Mouse (Mus musculus): ENCODE results near the gene Pms2. TPM values are rescaled to one million over a fixed set of nuclear protein-coding genes. Genes with fewer than 3 reads are reported as not detected.
A peak's percentile ranks its signal among the peaks of the same experiment; 100 is the strongest.

Pms2 gene
- total RNA-seq, 2 experiments from 2014 or later, result 17.0 to 19.2 TPM

GRCm38 (mm10) chr5:143936156-143936555 is 26.4 kb downstream of the Pms2 start:
- DNase-seq (ENCODE audit: extremely low spot score in 1 of 2, low spot score in 2 of 2), result no peak
- no peak for TF ChIP-seq CTCF (IDR thresholded peaks at IDR 0.05)
- Histone ChIP-seq H3K4me3 (no peak overlapping the region), H3K27ac (no peak overlapping the region)
- intact Hi-C loops (cut with DNase I), result no loop called here

GRCm38 (mm10) chr5:143941588-143941987 is 31.8 kb downstream of the Pms2 start:
- TF ChIP-seq CTCF (IDR thresholded peaks at IDR 0.05), result no peak
- Histone ChIP-seq H3K4me3 (no peak overlapping the region), H3K27ac (no peak overlapping the region; the same call in 1 of the 2 replicates)
- DNase-seq (ENCODE audit: extremely low spot score in 1 of 2, low spot score in 2 of 2), result no peak
- intact Hi-C loops (cut with DNase I), result loop anchor here (5.0 kb wide), 1 partner anchor 141 kb away; no protein-coding TSS in a partner anchor

GRCm38 (mm10) chr5:143943231-143944125 is 33.7 kb downstream of the Pms2 start:
- H3K4me3 ChIP-seq, result no peak overlapping the region
- intact Hi-C loops (cut with DNase I), result loop anchor here (1.0 to 5.0 kb wide), 2 partner anchors 139 to 253 kb away; no protein-coding TSS in a partner anchor
- peak overlapping the region; percentile 89 for H3K27ac ChIP-seq

GRCm38 (mm10) chr5:143948361-143948760 is 38.6 kb downstream of the Pms2 start:
- no peak for DNase-seq (ENCODE audit: extremely low spot score in 1 of 2, low spot score in 2 of 2)
- H3K27ac ChIP-seq, result no peak overlapping the region
- H3K4me3 ChIP-seq, result no peak overlapping the region
- TF ChIP-seq CTCF (IDR thresholded peaks at IDR 0.05), result no peak
- intact Hi-C loops (cut with DNase I), result no loop called here

More at GRCm38 (mm10) chr5:143943231-143944125, 33.7 kb downstream of the Pms2 start:
- TF ChIP-seq CTCF (IDR thresholded peaks at IDR 0.05), result no peak
- peak; percentile 55 to 72 for DNase-seq (ENCODE audit: extremely low spot score in 1 of 2, low spot score in 2 of 2)

- intact Hi-C loops (cut with DNase I), result no loop called here
Observed at GRCm38 (mm10) chr5:143950016-143950415, 40.3 kb downstream of the Pms2 start.

GRCm38 (mm10) chr5:143957101-143957500 is 47.3 kb downstream of the Pms2 start:
- no peak for TF ChIP-seq CTCF (IDR thresholded peaks at IDR 0.05)
- DNase-seq (ENCODE audit: extremely low spot score in 1 of 2, low spot score in 2 of 2), result no peak
- intact Hi-C loops (cut with DNase I), result no loop called here
- Histone ChIP-seq H3K4me3 (no peak overlapping the region), H3K27ac (no peak overlapping the region)

More at GRCm38 (mm10) chr5:143950016-143950415, 40.3 kb downstream of the Pms2 start:
- no peak overlapping the region for H3K27ac ChIP-seq
- no peak for DNase-seq (ENCODE audit: extremely low spot score in 1 of 2, low spot score in 2 of 2)
- no peak for TF ChIP-seq CTCF (IDR thresholded peaks at IDR 0.05)
- H3K4me3 ChIP-seq, result no peak overlapping the region

- intact Hi-C loops (cut with DNase I), result no loop called here
- no peak for TF ChIP-seq CTCF (IDR thresholded peaks at IDR 0.05)
- DNase-seq (ENCODE audit: extremely low spot score in 1 of 2, low spot score in 2 of 2), result no peak
- H3K4me3 ChIP-seq, result no peak overlapping the region
- no peak overlapping the region for H3K27ac ChIP-seq
Observed at GRCm38 (mm10) chr5:143959551-143959950, 49.8 kb downstream of the Pms2 start.

- Histone ChIP-seq H3K27ac (no peak overlapping the region), H3K4me3 (no peak overlapping the region)
- intact Hi-C loops (cut with DNase I), result no loop called here
- no peak for TF ChIP-seq CTCF (IDR thresholded peaks at IDR 0.05)
- no peak for DNase-seq (ENCODE audit: extremely low spot score in 1 of 2, low spot score in 2 of 2)
Observed at GRCm38 (mm10) chr5:143961176-143961575, 51.4 kb downstream of the Pms2 start.

- no peak for TF ChIP-seq CTCF (IDR thresholded peaks at IDR 0.05)
- intact Hi-C loops (cut with DNase I), result no loop called here
- no peak for DNase-seq (ENCODE audit: extremely low spot score in 1 of 2, low spot score in 2 of 2)
Observed at GRCm38 (mm10) chr5:143965586-143966345, 56.0 kb downstream of the Pms2 start.

GRCm38 (mm10) chr5:143966671-143967070 is 56.9 kb downstream of the Pms2 start:
- Histone ChIP-seq H3K27ac (no peak overlapping the region), H3K4me3 (no peak overlapping the region)
- intact Hi-C loops (cut with DNase I), result no loop called here
- TF ChIP-seq CTCF (IDR thresholded peaks at IDR 0.05), result no peak
- DNase-seq (ENCODE audit: extremely low spot score in 1 of 2, low spot score in 2 of 2), result no peak

More at GRCm38 (mm10) chr5:143965586-143966345, 56.0 kb downstream of the Pms2 start:
- Histone ChIP-seq H3K27ac (no peak overlapping the region), H3K4me3 (no peak overlapping the region)

GRCm38 (mm10) chr5:143972628-143973027 is 62.9 kb downstream of the Pms2 start:
- H3K4me3 ChIP-seq, result no peak overlapping the region
- no peak for DNase-seq (ENCODE audit: extremely low spot score in 1 of 2, low spot score in 2 of 2)
- intact Hi-C loops (cut with DNase I), result no loop called here
- TF ChIP-seq CTCF (IDR thresholded peaks at IDR 0.05), result no peak
- H3K27ac ChIP-seq, result no peak overlapping the region
